Mouse (Mus musculus): ENCODE results near the gene Apom. TPM values are rescaled to one million over a fixed set of nuclear protein-coding genes. Genes with fewer than 3 reads are reported as not detected.
A peak's percentile ranks its signal among the peaks of the same experiment; 100 is the strongest.

Gene Apom
- polyA plus RNA-seq (2012; rRNA removed) (1.1 and 1.7 TPM in 2 replicates), polyA plus RNA-seq (2014; fragmentation: Nextera tagmentation; extraction: Ambion mirVana) (0.26 TPM in 1 of 2 replicates, not detected in the other)

DNA sequence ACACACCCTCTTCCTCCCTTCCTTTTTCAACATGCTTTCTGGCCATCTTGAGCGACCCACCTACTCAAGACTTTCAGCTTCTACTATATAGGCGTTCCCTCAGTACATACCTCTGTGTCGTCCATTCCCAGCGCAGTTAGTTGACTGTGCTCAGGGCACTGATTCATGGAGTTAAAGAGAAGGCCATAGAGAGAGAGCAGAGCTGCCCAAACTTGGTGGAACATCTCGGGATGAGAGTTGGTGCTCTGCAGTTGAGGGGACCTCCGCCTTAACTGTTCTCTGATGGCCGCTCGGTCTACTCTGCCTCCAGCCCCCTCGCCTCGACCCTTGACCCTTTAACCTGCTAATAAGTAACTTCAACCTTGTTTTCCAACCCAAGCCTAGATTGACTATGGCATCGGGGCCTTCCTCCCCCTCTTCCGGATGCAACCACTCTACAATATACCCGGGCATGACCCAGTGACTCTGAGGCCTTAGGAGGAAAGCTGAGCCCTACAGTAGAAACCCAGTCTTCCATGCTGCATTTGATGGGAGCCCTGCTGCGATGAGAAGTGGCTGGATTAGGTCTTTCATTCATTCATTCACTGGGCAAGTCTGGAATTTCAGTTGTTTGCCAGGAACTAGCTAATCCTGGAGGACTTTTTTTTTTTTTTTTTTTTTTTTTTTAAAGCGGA, at the start of gene Apom:
Gene Apom (minus strand): TSS at position 551 of the 674 bp plus-strand sequence.
- Histone ChIP-seq H3K27ac (replicated peaks; ENCODE audit: low read depth, low read length) (no peak within 1 kb of the TSS), H3K4me1 (ENCODE audit: control insufficient read depth, insufficient read depth, low read length) (peaks cover 11% of the 10 kb centered on the region), H3K9me3 (ENCODE audit: control insufficient read depth, low read length) (no peaks in the 10 kb centered on the region), H3K36me3 (ENCODE audit: control insufficient read depth, insufficient read depth, low read length) (peaks cover 16% of the 10 kb centered on the region), H3K27me3 (ENCODE audit: control insufficient read depth, insufficient read depth, low read length) (no peaks in the 10 kb centered on the region), H3K4me2 (replicated peaks; ENCODE audit: low read depth, low read length, severe bottlenecking) (no peak within 1 kb of the TSS), H3K4me3 (replicated peaks; ENCODE audit: low read length) (no peak within 1 kb of the TSS), H3K9ac (ENCODE audit: low read depth, low read length, severe bottlenecking) (no peak within 1 kb of the TSS)
- no peak for ATAC-seq (ENCODE audit: low FRiP score, low read depth)
- no peak for DNase-seq (ENCODE audit: low spot score)
- 84% methylated on average over 15 of the region's 15 CpGs for WGBS
- no peak for TF ChIP-seq POLR2A (IDR thresholded peaks at IDR 0.05; ENCODE audit: borderline replicate concordance, extremely low read depth, insufficient read depth, insufficient read length)

DNA sequence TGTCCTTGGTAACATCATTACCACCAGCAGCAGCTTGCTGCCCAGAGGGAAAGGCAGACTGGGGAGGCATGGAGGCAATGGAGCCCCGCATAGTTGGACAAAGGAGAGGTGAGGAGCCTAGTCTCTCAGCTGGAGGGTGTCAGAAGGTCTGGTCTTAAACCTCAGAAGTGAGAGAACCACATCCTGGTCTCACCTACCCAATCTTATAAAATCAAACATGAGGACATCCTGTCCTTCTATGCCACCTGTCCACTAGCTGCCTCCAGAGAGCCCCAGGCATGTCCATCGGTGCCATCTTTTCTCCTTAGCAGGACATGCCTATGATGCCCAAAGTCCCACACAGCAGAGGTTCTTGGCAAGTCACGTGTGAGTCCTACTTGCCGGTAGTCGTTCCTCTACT, 48.2 kb upstream of the Apom start:
- WGBS, result 88% methylated on average over 5 of the region's 5 CpGs

GRCm38 (mm10) chr17:35178528-35178927, 46.7 kb upstream of the Apom start:
- ATAC-seq (ENCODE audit: low FRiP score, low read depth) (peak; percentile 67; the same call in 1 of the 2 replicates), DNase-seq (ENCODE audit: low spot score) (peak; percentile 79)
- Histone ChIP-seq H3K27me3 (ENCODE audit: control insufficient read depth, insufficient read depth, low read length) (no peaks in the 10 kb centered on the region), H3K36me3 (ENCODE audit: control insufficient read depth, insufficient read depth, low read length) (no peaks in the 10 kb centered on the region), H3K9me3 (ENCODE audit: control insufficient read depth, low read length) (no peaks in the 10 kb centered on the region), H3K4me2 (replicated peaks; ENCODE audit: low read depth, low read length, severe bottlenecking) (no peak overlapping the region), H3K4me3 (replicated peaks; ENCODE audit: low read length) (no peak overlapping the region), H3K4me1 (ENCODE audit: control insufficient read depth, insufficient read depth, low read length) (0 out of 2 replicates have a peak, but pooled peaks cover 3% of the 10 kb centered on the region), H3K9ac (ENCODE audit: low read depth, low read length, severe bottlenecking) (no peak overlapping the region), H3K27ac (replicated peaks; ENCODE audit: low read depth, low read length) (no peak overlapping the region)
- no peak for TF ChIP-seq POLR2A (IDR thresholded peaks at IDR 0.05; ENCODE audit: borderline replicate concordance, extremely low read depth, insufficient read depth, insufficient read length)
- 9% methylated on average over 5 of the region's 5 CpGs for WGBS

More for the DNA sequence above, 48.2 kb upstream of the Apom start:
- no peaks in the 10 kb centered on the region for H3K27me3 ChIP-seq (ENCODE audit: control insufficient read depth, insufficient read depth, low read length)
- H3K4me2 ChIP-seq (replicated peaks; ENCODE audit: low read depth, low read length, severe bottlenecking), result no peak overlapping the region
- H3K36me3 ChIP-seq (ENCODE audit: control insufficient read depth, insufficient read depth, low read length), result no peaks in the 10 kb centered on the region
- TF ChIP-seq POLR2A (IDR thresholded peaks at IDR 0.05; ENCODE audit: borderline replicate concordance, extremely low read depth, insufficient read depth, insufficient read length), result no peak
- ATAC-seq (ENCODE audit: low FRiP score, low read depth) (no peak), DNase-seq (ENCODE audit: low spot score) (no peak)
- H3K9ac ChIP-seq (ENCODE audit: low read depth, low read length, severe bottlenecking), result no peak overlapping the region
- H3K9me3 ChIP-seq (ENCODE audit: control insufficient read depth, low read length), result no peaks in the 10 kb centered on the region
- no peak overlapping the region for H3K27ac ChIP-seq (replicated peaks; ENCODE audit: low read depth, low read length)
- H3K4me1 ChIP-seq (ENCODE audit: control insufficient read depth, insufficient read depth, low read length), result no peaks in the 10 kb centered on the region
- no peak overlapping the region for H3K4me3 ChIP-seq (replicated peaks; ENCODE audit: low read length)

DNA sequence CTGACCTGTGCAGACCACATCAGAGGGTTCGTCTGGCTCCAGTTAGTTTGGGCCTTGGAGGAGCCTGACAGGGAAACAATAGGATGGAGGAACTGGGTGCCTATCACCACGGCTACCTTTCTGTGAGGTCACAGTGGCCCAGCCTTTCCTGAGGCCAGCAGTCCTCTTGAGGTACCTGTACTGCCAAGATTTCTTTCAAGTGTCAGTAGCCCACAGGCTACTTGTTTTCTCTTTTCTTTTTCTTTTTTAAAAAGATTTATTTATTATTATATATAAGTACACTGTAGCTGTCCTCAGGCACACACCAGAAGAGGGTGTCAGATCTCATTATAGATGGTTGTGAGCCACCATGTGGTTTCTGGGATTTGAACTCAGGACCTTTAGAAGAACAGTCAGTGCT, 44.1 kb upstream of the Apom start, which contains the start of gene Aif1:
Gene Aif1 (minus strand): TSS at position 101 of the 400 bp plus-strand sequence.
- ATAC-seq (ENCODE audit: low FRiP score, low read depth) (no peak), DNase-seq (ENCODE audit: low spot score) (no peak)
- no peak within 1 kb of the TSS for H3K4me2 ChIP-seq (replicated peaks; ENCODE audit: low read depth, low read length, severe bottlenecking)
- H3K4me3 ChIP-seq (replicated peaks; ENCODE audit: low read length), result no peak within 1 kb of the TSS
- 64% methylated on average over 2 of the region's 2 CpGs for WGBS
- no peak within 1 kb of the TSS for H3K9ac ChIP-seq (ENCODE audit: low read depth, low read length, severe bottlenecking)
- H3K27me3 ChIP-seq (ENCODE audit: control insufficient read depth, insufficient read depth, low read length), result no peaks in the 10 kb centered on the region
- no peak for TF ChIP-seq POLR2A (IDR thresholded peaks at IDR 0.05; ENCODE audit: borderline replicate concordance, extremely low read depth, insufficient read depth, insufficient read length)
- H3K27ac ChIP-seq (replicated peaks; ENCODE audit: low read depth, low read length), result no peak within 1 kb of the TSS
- no peaks in the 10 kb centered on the region for H3K9me3 ChIP-seq (ENCODE audit: control insufficient read depth, low read length)
- no peaks in the 10 kb centered on the region for H3K36me3 ChIP-seq (ENCODE audit: control insufficient read depth, insufficient read depth, low read length)
- H3K4me1 ChIP-seq (ENCODE audit: control insufficient read depth, insufficient read depth, low read length), result 0 out of 2 replicates have a peak, but pooled peaks cover 3% of the 10 kb centered on the region

GRCm38 (mm10) chr17:35175382-35175781, 43.5 kb upstream of the Apom start:
- no peaks in the 10 kb centered on the region for H3K27me3 ChIP-seq (ENCODE audit: control insufficient read depth, insufficient read depth, low read length)
- H3K4me3 ChIP-seq (replicated peaks; ENCODE audit: low read length), result no peak overlapping the region
- WGBS, result 76% methylated on average over 6 of the region's 6 CpGs
- no peak for TF ChIP-seq POLR2A (IDR thresholded peaks at IDR 0.05; ENCODE audit: borderline replicate concordance, extremely low read depth, insufficient read depth, insufficient read length)
- ATAC-seq (ENCODE audit: low FRiP score, low read depth), result no peak
- no peak overlapping the region for H3K9ac ChIP-seq (ENCODE audit: low read depth, low read length, severe bottlenecking)
- H3K27ac ChIP-seq (replicated peaks; ENCODE audit: low read depth, low read length), result no peak overlapping the region
- 0 out of 2 replicates have a peak, but pooled peaks cover 3% of the 10 kb centered on the region for H3K4me1 ChIP-seq (ENCODE audit: control insufficient read depth, insufficient read depth, low read length)
- H3K36me3 ChIP-seq (ENCODE audit: control insufficient read depth, insufficient read depth, low read length), result no peaks in the 10 kb centered on the region
- no peaks in the 10 kb centered on the region for H3K9me3 ChIP-seq (ENCODE audit: control insufficient read depth, low read length)
- no peak overlapping the region for H3K4me2 ChIP-seq (replicated peaks; ENCODE audit: low read depth, low read length, severe bottlenecking)
- DNase-seq (ENCODE audit: low spot score), result no peak

All from limb, embryonic 14.5 days (tissue).